Mouse (Mus musculus): ENCODE measurements around the gene Akna. TPM values are rescaled to one million over a fixed set of nuclear protein-coding genes. Genes with fewer than 3 reads are reported as not detected.

Akna gene
- polyA plus RNA-seq, 1 experiment from 2014 or later, result 1.9 TPM

GRCm38 (mm10) chr4:63420143-63420920 is 17.2 kb upstream of the Akna start:
- 53% methylated on average over 14 of the region's 14 CpGs for WGBS
- Histone ChIP-seq H3K27me3 (ENCODE audit: control insufficient read depth, insufficient read depth, low read length) (no peaks in the 10 kb centered on the region), H3K27ac (replicated peaks in 1 of 2; ENCODE audit: control insufficient read depth in 1 of 2, insufficient read depth in 1 of 2, low read depth in 2 of 2, low read length in 2 of 2) (no peak overlapping the region), H3K36me3 (ENCODE audit: control insufficient read depth, insufficient read depth, low read length) (no peaks in the 10 kb centered on the region), H3K4me3 (ENCODE audit: control insufficient read depth in 1 of 2, insufficient read depth in 1 of 2, low read depth in 1 of 2, low read length in 2 of 2) (no peak overlapping the region), H3K4me2 (ENCODE audit: low read length) (no peak overlapping the region), H3K9me3 (ENCODE audit: control insufficient read depth, low read length) (no peaks in the 10 kb centered on the region), H3K4me1 (ENCODE audit: control insufficient read depth in 2 of 2, insufficient read depth in 2 of 2, low read length in 2 of 2) (peaks cover 8 to 9% of the 10 kb centered on the region in 2 experiments; a peak in 3 of 4 replicates), H3K9ac (ENCODE audit: low read length) (no peak overlapping the region)
- no peak for ATAC-seq (ENCODE audit: insufficient number of reproducible peaks, insufficient read depth, low FRiP score, low read depth)

GRCm38 (mm10) chr4:63418270-63418669 is 15.1 kb upstream of the Akna start:
- no peaks in the 10 kb centered on the region for H3K36me3 ChIP-seq (ENCODE audit: control insufficient read depth, insufficient read depth, low read length)
- WGBS, result 77% methylated on average over 11 of the region's 11 CpGs
- no peak overlapping the region for H3K4me3 ChIP-seq (ENCODE audit: control insufficient read depth in 1 of 2, insufficient read depth in 1 of 2, low read depth in 1 of 2, low read length in 2 of 2)
- H3K4me1 ChIP-seq (ENCODE audit: control insufficient read depth in 2 of 2, insufficient read depth in 2 of 2, low read length in 2 of 2), result peaks cover 4 to 5% of the 10 kb centered on the region in 2 experiments; a peak in 1 of 4 replicates
- no peak overlapping the region for H3K9ac ChIP-seq (ENCODE audit: low read length)
- no peak overlapping the region for H3K27ac ChIP-seq (replicated peaks in 1 of 2; ENCODE audit: control insufficient read depth in 1 of 2, insufficient read depth in 1 of 2, low read depth in 2 of 2, low read length in 2 of 2)
- no peak for ATAC-seq (ENCODE audit: insufficient number of reproducible peaks, insufficient read depth, low FRiP score, low read depth)
- H3K9me3 ChIP-seq (ENCODE audit: control insufficient read depth, low read length), result no peaks in the 10 kb centered on the region
- H3K4me2 ChIP-seq (ENCODE audit: low read length), result no peak overlapping the region
- H3K27me3 ChIP-seq (ENCODE audit: control insufficient read depth, insufficient read depth, low read length), result no peaks in the 10 kb centered on the region

- 23% methylated on average over 9 of the region's 9 CpGs for WGBS
- no peak overlapping the region for H3K4me3 ChIP-seq (ENCODE audit: control insufficient read depth in 1 of 2, insufficient read depth in 1 of 2, low read depth in 1 of 2, low read length in 2 of 2)
- ATAC-seq (ENCODE audit: insufficient number of reproducible peaks, insufficient read depth, low FRiP score, low read depth), result 0 out of 2 replicates have a peak, but pooled peaks have one; percentile 19
Measured at GRCm38 (mm10) chr4:63417318-63417957, 14.3 kb upstream of the Akna start.

GRCm38 (mm10) chr4:63414951-63415350 is 11.8 kb upstream of the Akna start:
- H3K4me1 ChIP-seq (ENCODE audit: control insufficient read depth in 2 of 2, insufficient read depth in 2 of 2, low read length in 2 of 2), result peaks cover 5 to 9% of the 10 kb centered on the region in 2 experiments; a peak in 3 of 4 replicates
- 63% methylated on average over 5 of the region's 5 CpGs for WGBS
- no peak overlapping the region for H3K9ac ChIP-seq (ENCODE audit: low read length)
- H3K27ac ChIP-seq (replicated peaks in 1 of 2; ENCODE audit: control insufficient read depth in 1 of 2, insufficient read depth in 1 of 2, low read depth in 2 of 2, low read length in 2 of 2), result no peak overlapping the region
- H3K4me2 ChIP-seq (ENCODE audit: low read length), result no peak overlapping the region
- no peak overlapping the region for H3K4me3 ChIP-seq (ENCODE audit: control insufficient read depth in 1 of 2, insufficient read depth in 1 of 2, low read depth in 1 of 2, low read length in 2 of 2)
- no peaks in the 10 kb centered on the region for H3K9me3 ChIP-seq (ENCODE audit: control insufficient read depth, low read length)
- no peaks in the 10 kb centered on the region for H3K27me3 ChIP-seq (ENCODE audit: control insufficient read depth, insufficient read depth, low read length)
- no peaks in the 10 kb centered on the region for H3K36me3 ChIP-seq (ENCODE audit: control insufficient read depth, insufficient read depth, low read length)
- ATAC-seq (ENCODE audit: insufficient number of reproducible peaks, insufficient read depth, low FRiP score, low read depth), result no peak

More at GRCm38 (mm10) chr4:63417318-63417957, 14.3 kb upstream of the Akna start:
- Histone ChIP-seq H3K4me2 (ENCODE audit: low read length) (no peak overlapping the region), H3K27me3 (ENCODE audit: control insufficient read depth, insufficient read depth, low read length) (no peaks in the 10 kb centered on the region), H3K36me3 (ENCODE audit: control insufficient read depth, insufficient read depth, low read length) (no peaks in the 10 kb centered on the region), H3K27ac (replicated peaks in 1 of 2; ENCODE audit: control insufficient read depth in 1 of 2, insufficient read depth in 1 of 2, low read depth in 2 of 2, low read length in 2 of 2) (no peak overlapping the region), H3K9me3 (ENCODE audit: control insufficient read depth, low read length) (no peaks in the 10 kb centered on the region), H3K4me1 (ENCODE audit: control insufficient read depth in 2 of 2, insufficient read depth in 2 of 2, low read length in 2 of 2) (peaks cover 4 to 5% of the 10 kb centered on the region in 2 experiments; a peak in 1 of 4 replicates), H3K9ac (ENCODE audit: low read length) (no peak overlapping the region)

- no peak overlapping the region for H3K4me3 ChIP-seq (ENCODE audit: control insufficient read depth in 1 of 2, insufficient read depth in 1 of 2, low read depth in 1 of 2, low read length in 2 of 2)
- H3K27ac ChIP-seq (replicated peaks in 1 of 2; ENCODE audit: control insufficient read depth in 1 of 2, insufficient read depth in 1 of 2, low read depth in 2 of 2, low read length in 2 of 2), result no peak overlapping the region
- peaks cover 11 to 22% of the 10 kb centered on the region in 2 experiments for H3K4me1 ChIP-seq (ENCODE audit: control insufficient read depth in 2 of 2, insufficient read depth in 2 of 2, low read length in 2 of 2)
- 0 out of 2 replicates have a peak, but pooled peaks cover 4% of the 10 kb centered on the region for H3K27me3 ChIP-seq (ENCODE audit: control insufficient read depth, insufficient read depth, low read length)
- H3K9me3 ChIP-seq (ENCODE audit: control insufficient read depth, low read length), result no peaks in the 10 kb centered on the region
- H3K4me2 ChIP-seq (ENCODE audit: low read length), result no peak overlapping the region; the same call in 1 of the 2 replicates
- no peak for ATAC-seq (ENCODE audit: insufficient number of reproducible peaks, insufficient read depth, low FRiP score, low read depth)
- H3K36me3 ChIP-seq (ENCODE audit: control insufficient read depth, insufficient read depth, low read length), result no peaks in the 10 kb centered on the region
- H3K9ac ChIP-seq (ENCODE audit: low read length), result no peak overlapping the region
- 62% methylated on average over 5 of the region's 5 CpGs for WGBS
Measured at GRCm38 (mm10) chr4:63411222-63411621, 8.1 kb upstream of the Akna start.

- WGBS, result under 1% methylated on average over 19 of the region's 19 CpGs
- peak overlapping the region; percentile 65 for H3K9ac ChIP-seq (ENCODE audit: low read length)
- peak overlapping the region; percentile 57 to 61 for H3K4me3 ChIP-seq (ENCODE audit: control insufficient read depth in 1 of 2, insufficient read depth in 1 of 2, low read depth in 1 of 2, low read length in 2 of 2)
- H3K4me1 ChIP-seq (ENCODE audit: control insufficient read depth in 2 of 2, insufficient read depth in 2 of 2, low read length in 2 of 2), result peaks cover 11 to 25% of the 10 kb centered on the region in 2 experiments
- H3K36me3 ChIP-seq (ENCODE audit: control insufficient read depth, insufficient read depth, low read length), result no peaks in the 10 kb centered on the region
- peak; percentile 84 for ATAC-seq (ENCODE audit: insufficient number of reproducible peaks, insufficient read depth, low FRiP score, low read depth)
- no peaks in the 10 kb centered on the region for H3K9me3 ChIP-seq (ENCODE audit: control insufficient read depth, low read length)
- 0 out of 2 replicates have a peak, but pooled peaks cover 4% of the 10 kb centered on the region for H3K27me3 ChIP-seq (ENCODE audit: control insufficient read depth, insufficient read depth, low read length)
- H3K4me2 ChIP-seq (ENCODE audit: low read length), result peak overlapping the region; percentile 99
- no peak overlapping the region for H3K27ac ChIP-seq (replicated peaks in 1 of 2; ENCODE audit: control insufficient read depth in 1 of 2, insufficient read depth in 1 of 2, low read depth in 2 of 2, low read length in 2 of 2)
Measured at GRCm38 (mm10) chr4:63410583-63410934, 7.4 kb upstream of the Akna start.

GRCm38 (mm10) chr4:63409908-63410582 is 6.9 kb upstream of the Akna start:
- Histone ChIP-seq H3K4me3 (ENCODE audit: control insufficient read depth in 1 of 2, insufficient read depth in 1 of 2, low read depth in 1 of 2, low read length in 2 of 2) (peak overlapping the region; percentile 57 to 61), H3K27ac (replicated peaks in 1 of 2; ENCODE audit: control insufficient read depth in 1 of 2, insufficient read depth in 1 of 2, low read depth in 2 of 2, low read length in 2 of 2) (peak overlapping the region in 1 of 2 experiments; percentile 24; a peak in 1 of 4 replicates), H3K4me2 (ENCODE audit: low read length) (peak overlapping the region; percentile 99), H3K27me3 (ENCODE audit: control insufficient read depth, insufficient read depth, low read length) (0 out of 2 replicates have a peak, but pooled peaks cover 4% of the 10 kb centered on the region), H3K4me1 (ENCODE audit: control insufficient read depth in 2 of 2, insufficient read depth in 2 of 2, low read length in 2 of 2) (peaks cover 14 to 30% of the 10 kb centered on the region in 2 experiments), H3K36me3 (ENCODE audit: control insufficient read depth, insufficient read depth, low read length) (no peaks in the 10 kb centered on the region), H3K9me3 (ENCODE audit: control insufficient read depth, low read length) (no peaks in the 10 kb centered on the region), H3K9ac (ENCODE audit: low read length) (peak overlapping the region; percentile 65)
- ATAC-seq (ENCODE audit: insufficient number of reproducible peaks, insufficient read depth, low FRiP score, low read depth), result peak; percentile 52
- whole genome bisulfite sequencing, result under 1% methylated on average over 39 of the region's 39 CpGs

All from heart, embryonic 14.5 days (tissue).